Mouse (Mus musculus) stomach, postnatal 0 days (tissue): Measurements from ENCODE around the gene Epha8.

Experiments used
- CTCF ChIP-seq: IDR thresholded peaks from 2 replicates; pipeline ENCODE4 v1.5.1; 2016; ENCODE audit warnings: antibody characterized with exemption, low read depth, mild to moderate bottlenecking, moderate library complexity
- EP300 ChIP-seq: optimal IDR thresholded peaks from 2 replicates; pipeline ENCODE3; 2016; ENCODE audit warnings: antibody characterized with exemption

GRCm38 (mm10) chr4:136919526-136919925, 37.1 kb downstream of the Epha8 start:
- TF ChIP-seq CTCF (no peak), EP300 (no peak)
